Mouse (Mus musculus) intestine, postnatal 0 days (tissue): ENCODE measurements around the gene Nos1ap. TPM values are rescaled to one million over a fixed set of nuclear protein-coding genes. Genes with fewer than 3 reads are reported as not detected.

ENCODE experiments used
- ATAC-seq: fragments of 200-750 bp; cut with Nextera tagmentation; 2 replicates; pipeline ENCODE4 v1.8.0; 2017; ENCODE audit warnings: mild to moderate bottlenecking, moderate TSS enrichment, moderate library complexity
- H3K27ac ChIP-seq: fragments of 300-500 bp; sonication (generic); 2 replicates; pipeline ENCODE4 v1.5.1; 2014; ENCODE audit warnings: mild to moderate bottlenecking, low read depth, low read length, moderate library complexity
- H3K27me3 ChIP-seq: fragments of 300-500 bp; sonication (generic); replicated peaks from 2 replicates; pipeline ENCODE4 v1.6.1; 2014; ENCODE audit warnings: low read length, mixed read lengths; ENCODE audit not compliant: control insufficient read depth, insufficient read depth
- H3K36me3 ChIP-seq: fragments of 300-500 bp; sonication (generic); 2 replicates; pipeline ENCODE4 v1.6.1; 2014; ENCODE audit warnings: mild to moderate bottlenecking, moderate library complexity; ENCODE audit not compliant: control insufficient read depth, insufficient read depth
- H3K4me1 ChIP-seq: fragments of 300-500 bp; sonication (generic); replicated peaks from 2 replicates; pipeline ENCODE4 v1.6.1; 2014; ENCODE audit warnings: antibody characterized with exemption, low read length, mixed read lengths; ENCODE audit not compliant: control insufficient read depth, insufficient read depth
- H3K4me2 ChIP-seq: fragments of 300-500 bp; sonication (generic); replicated peaks from 2 replicates; pipeline ENCODE4 v1.6.1; 2014; ENCODE audit warnings: low read depth, mild to moderate bottlenecking, moderate library complexity
- H3K4me3 ChIP-seq: fragments of 300-500 bp; sonication (generic); 2 replicates; pipeline ENCODE4 v1.5.1; 2014; ENCODE audit warnings: low read depth, low read length
- H3K9ac ChIP-seq: fragments of 300-500 bp; sonication (generic); 2 replicates; pipeline ENCODE4 v1.6.1; 2014; ENCODE audit warnings: mild to moderate bottlenecking, low read depth, low read length
- H3K9me3 ChIP-seq: fragments of 300-500 bp; sonication (generic); 2 replicates; pipeline ENCODE4 v1.6.1; 2016; ENCODE audit warnings: mixed run types; ENCODE audit not compliant: control insufficient read depth
- CTCF ChIP-seq: sonication (generic); IDR thresholded peaks from 2 replicates; pipeline ENCODE4 v1.5.1; 2016; ENCODE audit warnings: low read depth, mild to moderate bottlenecking, control low read depth, antibody characterized with exemption, moderate library complexity
- WGBS: fragments of 180-500 bp; shearing (Covaris S2); extraction: QIAGEN DNeasy Blood & Tissue Kit; methylation state at CpG from one replicate; pipeline ENCODE4 v1.1.7; 2014; 5-methylcytosine and 5-hydroxymethylcytosine counted together
- polyA plus RNA-seq: library from polyadenylated mRNA; unstranded; fragments of >200 nt; fragmentation: Nextera tagmentation; extraction: Ambion mirVana; gene quantifications from 2 replicates; pipeline ENCODE4 v1.2.1, GENCODE M21; 2015

Nos1ap gene
- polyA plus RNA-seq, 1 experiment from 2014 or later, result 3.8 TPM

- no peak for ATAC-seq
- no peaks in the 10 kb centered on the region for H3K36me3 ChIP-seq
- H3K4me2 ChIP-seq, result no peak overlapping the region
- no peaks in the 10 kb centered on the region for H3K9me3 ChIP-seq
- no peak for TF ChIP-seq CTCF
- no peaks in the 10 kb centered on the region for H3K27me3 ChIP-seq
- WGBS, result 91% methylated on average over 5 of the region's 5 CpGs
- H3K4me1 ChIP-seq, result no peaks in the 10 kb centered on the region
- no peak overlapping the region for H3K9ac ChIP-seq
- no peak overlapping the region for H3K27ac ChIP-seq
- H3K4me3 ChIP-seq, result no peak overlapping the region
Measured at GRCm38 (mm10) chr1:170375721-170376120, 213.9 kb downstream of the Nos1ap start.

DNA sequence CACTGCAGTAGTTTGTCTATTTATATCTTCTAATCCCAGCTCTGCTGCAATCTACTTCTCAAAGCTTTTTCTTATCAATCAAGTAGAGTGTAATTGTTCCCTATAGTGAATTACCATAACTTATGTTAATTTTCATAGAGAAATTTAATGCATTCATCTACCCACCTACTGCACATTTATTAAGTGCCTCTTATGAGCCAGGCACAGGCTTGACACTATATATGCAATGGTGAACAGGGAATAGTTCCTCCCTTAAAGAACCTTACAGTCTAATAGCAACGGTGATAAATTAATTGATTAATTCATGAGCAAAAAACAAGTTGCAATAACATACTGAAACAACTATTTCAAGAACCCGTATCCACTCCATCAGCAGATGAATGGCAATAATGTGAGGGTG, 215.9 kb downstream of the Nos1ap start:
- WGBS, result 90% methylated on average over 2 of the region's 2 CpGs

GRCm38 (mm10) chr1:170371191-170371792, 218.4 kb downstream of the Nos1ap start:
- Histone ChIP-seq H3K27ac (no peak overlapping the region), H3K9me3 (no peaks in the 10 kb centered on the region), H3K4me2 (no peak overlapping the region), H3K36me3 (no peaks in the 10 kb centered on the region), H3K4me1 (no peaks in the 10 kb centered on the region), H3K27me3 (no peaks in the 10 kb centered on the region), H3K4me3 (no peak overlapping the region), H3K9ac (no peak overlapping the region)
- WGBS, result 82% methylated on average over 4 of the region's 4 CpGs
- no peak for TF ChIP-seq CTCF
- no peak for ATAC-seq

More for the DNA sequence above, 215.9 kb downstream of the Nos1ap start:
- no peaks in the 10 kb centered on the region for H3K4me1 ChIP-seq
- H3K9ac ChIP-seq, result no peak overlapping the region
- H3K9me3 ChIP-seq, result no peaks in the 10 kb centered on the region
- H3K27me3 ChIP-seq, result no peaks in the 10 kb centered on the region
- no peak for ATAC-seq
- no peak overlapping the region for H3K27ac ChIP-seq
- H3K4me3 ChIP-seq, result no peak overlapping the region
- H3K36me3 ChIP-seq, result no peaks in the 10 kb centered on the region
- no peak for TF ChIP-seq CTCF
- no peak overlapping the region for H3K4me2 ChIP-seq

DNA sequence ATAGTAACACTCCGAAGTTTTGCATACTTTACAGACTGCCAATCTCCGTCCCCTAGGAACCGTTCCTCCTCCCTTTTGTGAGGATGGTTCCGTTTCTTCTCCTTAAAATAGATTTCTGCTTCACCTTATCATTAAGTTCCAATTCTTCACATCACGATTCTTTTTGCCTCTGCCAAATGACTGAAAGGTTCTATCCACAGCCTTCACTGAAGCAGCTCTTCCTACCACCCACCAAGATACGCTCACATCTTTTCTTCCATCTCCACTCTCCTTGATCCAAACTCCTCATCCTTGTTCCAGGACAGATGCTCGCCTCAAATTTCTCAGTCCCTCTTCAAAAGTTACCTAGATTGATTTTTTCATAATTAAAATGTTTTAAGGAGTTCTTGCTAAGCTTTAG, 220.8 kb downstream of the Nos1ap start:
- TF ChIP-seq CTCF, result no peak
- WGBS, result 85% methylated on average over 7 of the region's 7 CpGs
- Histone ChIP-seq H3K4me1 (no peaks in the 10 kb centered on the region), H3K9me3 (no peaks in the 10 kb centered on the region), H3K27me3 (no peaks in the 10 kb centered on the region), H3K9ac (no peak overlapping the region), H3K27ac (no peak overlapping the region), H3K4me3 (no peak overlapping the region), H3K4me2 (no peak overlapping the region), H3K36me3 (no peaks in the 10 kb centered on the region)
- no peak for ATAC-seq

DNA sequence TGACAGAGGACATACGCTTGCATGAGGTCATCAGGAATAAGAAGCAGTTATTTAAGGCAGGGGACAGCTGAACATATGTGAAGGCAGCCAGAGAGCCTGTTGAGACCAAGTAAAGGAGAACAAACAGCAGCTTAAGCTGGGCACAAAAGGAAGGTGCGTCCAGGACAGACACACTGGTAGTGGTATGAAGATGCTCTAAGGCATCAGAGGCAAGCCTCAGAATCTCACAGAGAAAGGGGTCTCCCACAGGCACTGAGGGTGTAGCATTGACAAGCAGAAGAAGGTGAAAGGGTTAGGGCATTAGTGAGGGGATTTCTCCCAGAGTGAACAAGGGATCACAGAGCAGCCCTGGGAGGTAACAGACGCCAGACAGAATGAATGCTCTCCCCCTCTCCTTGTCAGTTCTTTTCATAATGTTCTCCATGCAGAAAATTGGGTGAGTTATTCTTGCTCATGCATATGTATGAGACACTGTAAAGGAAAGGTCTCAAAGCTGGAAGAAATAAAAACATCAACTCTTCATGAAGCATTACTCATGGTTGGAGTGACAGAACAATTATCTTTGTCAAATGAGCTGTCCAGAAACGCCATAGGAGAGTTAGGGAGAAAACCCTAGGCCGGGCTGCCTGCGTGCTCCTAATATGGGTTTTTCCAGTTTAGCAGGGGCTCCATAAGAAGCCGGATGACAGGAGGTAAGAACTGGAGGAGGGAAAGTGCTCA, 222.5 kb downstream of the Nos1ap start:
- no peaks in the 10 kb centered on the region for H3K27me3 ChIP-seq
- WGBS, result 88% methylated on average over 7 of the region's 7 CpGs
- H3K27ac ChIP-seq, result no peak overlapping the region
- ATAC-seq, result no peak
- no peak overlapping the region for H3K4me3 ChIP-seq
- no peak overlapping the region for H3K9ac ChIP-seq
- TF ChIP-seq CTCF, result no peak
- H3K36me3 ChIP-seq, result no peaks in the 10 kb centered on the region
- H3K4me1 ChIP-seq, result no peaks in the 10 kb centered on the region
- H3K9me3 ChIP-seq, result no peaks in the 10 kb centered on the region
- H3K4me2 ChIP-seq, result no peak overlapping the region

DNA sequence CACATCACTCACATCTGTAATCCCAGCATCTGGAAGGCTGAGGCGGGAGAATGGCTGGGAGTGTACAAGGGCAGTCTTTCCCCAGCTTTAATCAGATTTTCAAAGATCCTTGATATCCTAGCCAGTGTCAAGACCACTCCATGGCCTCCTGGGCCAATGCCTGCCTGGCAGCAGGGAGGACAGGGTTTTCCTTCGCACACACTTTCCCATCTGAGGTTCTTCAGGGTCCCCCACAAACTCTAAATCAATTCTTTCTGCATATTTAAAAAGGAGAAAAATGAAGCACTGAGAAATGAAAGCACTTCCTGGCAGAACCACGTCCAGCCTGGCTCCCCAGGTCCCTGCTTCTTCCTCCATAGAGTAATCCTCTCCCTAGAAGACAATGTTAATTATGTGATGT, 225.9 kb downstream of the Nos1ap start:
- Histone ChIP-seq H3K27me3 (no peaks in the 10 kb centered on the region), H3K36me3 (no peaks in the 10 kb centered on the region), H3K4me3 (no peak overlapping the region), H3K9ac (no peak overlapping the region), H3K9me3 (no peaks in the 10 kb centered on the region), H3K27ac (no peak overlapping the region), H3K4me1 (no peaks in the 10 kb centered on the region), H3K4me2 (no peak overlapping the region)
- WGBS, result 84% methylated on average over 3 of the region's 3 CpGs
- no peak for TF ChIP-seq CTCF
- no peak for ATAC-seq
